Mouse (Mus musculus): ENCODE measurements around the gene Taf10.

Gene Taf10

DNA sequence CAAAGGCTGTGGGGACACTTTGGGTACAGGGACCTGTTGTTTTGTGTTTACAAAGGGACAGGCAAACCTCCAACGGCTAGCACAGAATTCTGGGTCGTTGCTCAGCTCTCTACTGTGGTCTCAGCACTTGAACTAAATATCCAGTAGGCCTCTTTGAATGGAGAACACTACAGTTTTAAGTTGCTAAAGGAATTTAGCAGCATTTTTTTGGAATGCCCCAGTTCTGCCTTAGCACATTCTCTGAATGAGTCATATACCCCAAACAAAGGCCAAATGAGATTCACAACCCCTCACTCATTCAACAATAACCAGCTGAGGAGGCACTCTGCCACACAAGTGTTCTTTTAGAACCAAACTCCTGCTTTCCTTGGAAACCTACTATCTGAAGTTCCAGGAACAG lies 22.2 kb downstream of the Taf10 start:
- no peak for DNase-seq (ENCODE audit: low spot score in 2 of 2)

DNA sequence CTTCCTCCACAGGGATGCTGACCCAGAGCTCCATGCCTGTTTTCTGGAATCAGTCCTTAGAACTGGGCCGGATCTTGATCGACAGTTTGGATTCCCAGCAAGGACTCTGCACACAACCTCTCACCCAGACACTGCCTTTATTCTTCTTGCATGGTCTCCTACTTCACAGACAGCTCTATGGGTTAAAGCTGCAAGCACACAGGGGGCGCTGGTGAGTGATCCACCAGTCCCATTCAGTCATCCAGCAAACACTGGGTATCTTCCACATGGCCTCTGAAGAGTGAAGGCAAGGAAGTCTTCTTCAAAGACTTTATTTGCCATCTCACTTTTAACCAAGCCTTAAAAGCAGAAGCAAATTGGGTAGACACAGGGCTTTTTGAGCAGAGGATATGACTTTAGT lies 28.8 kb downstream of the Taf10 start:
- no peak for DNase-seq (ENCODE audit: low spot score in 2 of 2)

GRCm38 (mm10) chr7:105708733-105709132 lies 35.4 kb downstream of the Taf10 start:
- no peak for DNase-seq (ENCODE audit: low spot score in 2 of 2)

GRCm38 (mm10) chr7:105703816-105704215 lies 40.3 kb downstream of the Taf10 start:
- DNase-seq (ENCODE audit: low spot score in 2 of 2) = no peak

DNA sequence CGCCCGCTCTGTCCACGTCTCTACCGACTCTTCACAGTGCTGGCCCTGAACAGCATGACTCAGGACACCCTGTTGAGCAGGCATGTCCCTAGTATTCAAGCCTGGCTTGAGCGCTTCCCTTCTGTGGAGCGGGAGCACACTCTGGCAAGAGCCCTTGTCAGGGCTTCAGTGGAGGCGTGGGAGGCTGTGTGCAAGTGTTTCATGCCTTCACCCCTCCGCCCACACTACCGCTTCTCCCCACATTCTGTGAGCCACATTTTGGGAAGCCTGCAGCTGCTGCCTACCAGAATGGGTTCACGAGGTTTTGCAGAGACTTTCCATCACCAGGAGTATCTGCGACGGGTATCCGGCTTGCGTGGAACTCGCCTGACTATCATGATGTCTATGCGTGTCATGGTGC lies 41.0 kb downstream of the Taf10 start:
- peak; percentile 26 to 44 for DNase-seq (ENCODE audit: low spot score in 2 of 2)

DNA sequence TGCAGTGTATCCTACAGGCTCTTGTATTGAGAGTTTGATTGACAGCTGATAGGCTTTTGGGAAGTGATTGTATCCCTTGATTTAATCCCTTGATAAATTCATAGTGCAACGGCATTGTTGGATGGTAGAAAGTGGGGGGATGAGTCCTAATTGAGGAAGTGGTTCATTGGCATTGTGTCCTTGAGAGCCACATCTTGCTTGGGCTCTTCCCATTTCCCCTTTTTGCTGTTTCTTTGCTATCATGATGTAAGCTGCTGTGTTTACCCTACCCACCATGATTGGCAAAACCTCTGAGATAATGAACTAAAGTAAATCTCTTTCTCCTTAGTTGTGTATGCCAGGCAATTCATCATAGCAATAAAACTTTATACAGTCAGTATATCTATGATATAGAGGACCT lies 53.3 kb downstream of the Taf10 start:
- DNase-seq (ENCODE audit: low spot score in 2 of 2) = no peak
